Mouse (Mus musculus): ENCODE results near the gene Mettl26. TPM values are rescaled to one million over a fixed set of nuclear protein-coding genes. Genes with fewer than 3 reads are reported as not detected.

The Mettl26 gene
- total RNA-seq, 2 experiments from 2014 or later, result 9.3 to 37.6 TPM

GRCm38 (mm10) chr17:25880196-25880910 is 5.5 kb downstream of the Mettl26 start, which contains the start of gene Wfikkn1:
Wfikkn1 (minus strand) TSS chr17:25880858.
- ATAC-seq (replicated peaks; ENCODE audit: low FRiP score, low TSS enrichment, poor library complexity, severe bottlenecking), result no peak

- ATAC-seq (replicated peaks; ENCODE audit: low FRiP score, low TSS enrichment, poor library complexity, severe bottlenecking), result no peak
Measured at GRCm38 (mm10) chr17:25880913-25881641, 6.2 kb downstream of the Mettl26 start.

- ATAC-seq (replicated peaks; ENCODE audit: low FRiP score, low TSS enrichment, poor library complexity, severe bottlenecking), result no peak
Measured at GRCm38 (mm10) chr17:25881691-25882090, 6.8 kb downstream of the Mettl26 start.

DNA sequence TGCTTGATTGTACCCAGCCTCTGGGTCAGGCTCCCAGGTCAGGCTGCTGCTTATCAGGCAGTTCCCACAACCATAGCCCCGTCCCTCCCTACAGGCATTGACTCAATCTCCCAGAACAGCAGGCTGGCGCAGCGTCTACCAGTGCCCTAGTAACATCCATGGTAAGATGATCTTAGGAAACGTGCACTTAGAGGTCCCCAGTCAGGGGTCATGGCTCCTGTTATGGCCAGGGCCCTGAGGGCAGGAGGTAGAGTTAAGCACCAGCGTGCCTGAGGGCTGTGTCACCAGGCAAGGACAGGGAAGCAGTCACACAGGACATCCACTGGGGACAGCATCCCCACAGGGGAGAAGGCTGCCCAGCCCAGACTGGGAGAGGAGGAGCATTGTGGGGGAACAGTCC is 7.4 kb downstream of the Mettl26 start:
- peak; percentile 43; the same call in 1 of the 2 replicates for ATAC-seq (replicated peaks; ENCODE audit: low FRiP score, low TSS enrichment, poor library complexity, severe bottlenecking)

DNA sequence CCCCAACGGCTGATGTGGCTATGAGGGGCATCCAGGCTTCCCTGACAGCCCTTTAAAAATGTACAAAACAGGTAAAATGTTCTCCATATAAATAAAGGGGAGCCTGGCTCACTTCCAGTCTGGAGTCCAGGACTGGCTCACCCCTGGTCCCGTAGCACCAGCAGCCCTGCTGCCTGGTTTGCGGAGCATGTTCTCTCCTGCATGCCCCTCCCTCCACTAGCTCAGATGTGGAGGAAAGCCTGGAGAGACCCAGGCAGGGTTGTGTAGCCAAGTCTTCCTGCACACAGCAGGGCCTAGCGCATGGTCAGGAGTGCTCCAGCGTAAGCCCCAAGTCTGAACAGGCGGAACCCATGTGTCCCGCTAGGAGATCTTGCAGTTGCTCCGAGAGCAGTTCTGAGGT is 8.4 kb downstream of the Mettl26 start:
- ATAC-seq (replicated peaks; ENCODE audit: low FRiP score, low TSS enrichment, poor library complexity, severe bottlenecking), result no peak

DNA sequence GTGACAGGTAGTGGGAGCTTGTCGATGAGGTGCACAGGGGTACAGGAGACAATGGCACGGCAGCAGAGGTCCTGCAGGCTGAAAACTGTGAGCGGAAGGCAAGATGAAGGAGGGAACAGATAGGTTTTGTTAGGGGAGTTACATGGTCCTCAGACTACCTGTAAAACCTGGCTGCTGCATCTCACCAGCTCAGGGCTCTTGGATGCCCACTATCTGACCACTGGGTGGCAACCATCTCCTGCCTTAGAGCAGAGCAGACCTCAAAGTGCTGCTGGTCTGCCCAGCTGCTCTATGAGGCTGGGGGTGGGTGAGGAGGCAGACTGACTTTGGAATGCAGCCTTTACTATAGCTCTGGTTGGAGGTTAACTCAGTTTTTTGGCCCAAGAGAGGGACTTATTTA is 8.9 kb downstream of the Mettl26 start:
- ATAC-seq (replicated peaks; ENCODE audit: low FRiP score, low TSS enrichment, poor library complexity, severe bottlenecking), result no peak

DNA sequence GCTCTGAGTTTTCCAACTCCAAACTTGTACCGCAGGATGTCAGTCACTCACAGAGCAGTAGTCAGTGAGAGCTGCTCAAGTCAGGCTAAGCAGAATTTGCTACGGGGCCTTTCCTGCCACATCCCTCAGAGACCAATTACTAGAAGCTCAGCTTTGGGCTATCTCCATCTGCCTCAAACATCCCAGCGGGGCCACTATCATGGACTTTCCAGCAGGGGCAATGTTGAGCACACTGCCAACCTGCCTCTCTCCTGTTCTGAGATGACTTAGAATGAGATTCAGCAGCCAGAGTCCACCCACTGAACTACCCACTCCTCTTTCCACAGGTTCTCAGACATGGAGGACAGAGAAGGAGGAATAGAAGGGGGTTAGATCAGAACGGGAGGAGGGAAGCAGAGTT is 10.8 kb downstream of the Mettl26 start:
- ATAC-seq (replicated peaks; ENCODE audit: low FRiP score, low TSS enrichment, poor library complexity, severe bottlenecking), result peak; percentile 54

GRCm38 (mm10) chr17:25886806-25887205 is 11.9 kb downstream of the Mettl26 start:
- no peak for ATAC-seq (replicated peaks; ENCODE audit: low FRiP score, low TSS enrichment, poor library complexity, severe bottlenecking)

DNA sequence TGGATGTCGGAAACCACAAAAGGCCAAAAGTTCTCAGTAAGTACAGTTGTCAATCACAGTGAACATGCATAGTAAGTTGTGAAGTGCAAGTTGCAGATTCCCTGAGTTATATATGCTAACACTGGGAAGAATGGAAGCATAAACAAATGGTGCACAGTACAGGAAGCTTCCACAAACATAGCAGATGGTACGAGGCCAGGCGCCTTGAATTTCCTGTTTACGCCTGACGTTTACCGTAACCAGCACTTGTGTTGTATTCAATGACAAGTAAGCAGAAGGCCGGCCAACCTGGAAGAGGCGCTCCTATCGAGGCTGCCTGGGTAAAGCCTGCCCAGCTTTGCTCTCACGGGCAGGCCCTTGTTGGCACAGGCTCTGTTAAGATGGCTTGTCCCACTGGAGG is 12.6 kb downstream of the Mettl26 start:
- ATAC-seq (replicated peaks; ENCODE audit: low FRiP score, low TSS enrichment, poor library complexity, severe bottlenecking), result no peak

GRCm38 (mm10) chr17:25888837-25889236 is 14.0 kb downstream of the Mettl26 start:
- no peak for ATAC-seq (replicated peaks; ENCODE audit: low FRiP score, low TSS enrichment, poor library complexity, severe bottlenecking)

- peak; percentile 90 for ATAC-seq (replicated peaks; ENCODE audit: low FRiP score, low TSS enrichment, poor library complexity, severe bottlenecking)
Measured at GRCm38 (mm10) chr17:25893975-25894617, 19.2 kb downstream of the Mettl26 start.

DNA sequence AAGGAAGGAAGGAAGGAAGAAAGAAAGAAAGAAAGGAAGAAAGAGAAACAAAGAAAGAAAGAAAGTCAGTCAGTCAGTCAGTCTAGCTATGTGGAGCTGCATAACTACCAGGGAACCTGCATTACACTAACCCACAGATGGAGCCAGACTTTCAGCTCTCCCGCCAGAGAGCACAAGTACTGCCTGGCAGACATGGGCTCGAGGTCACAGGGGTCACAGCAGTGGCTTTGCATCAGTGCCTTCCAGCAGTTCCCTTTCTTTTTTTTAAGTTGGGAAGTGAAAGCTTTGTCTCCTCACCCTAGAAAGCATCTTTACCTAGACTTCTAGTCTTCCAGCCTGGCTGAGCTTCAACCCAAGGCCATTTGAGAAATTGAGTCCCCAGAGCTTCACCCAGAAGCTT is 20.5 kb downstream of the Mettl26 start:
- no peak for ATAC-seq (replicated peaks; ENCODE audit: low FRiP score, low TSS enrichment, poor library complexity, severe bottlenecking)

DNA sequence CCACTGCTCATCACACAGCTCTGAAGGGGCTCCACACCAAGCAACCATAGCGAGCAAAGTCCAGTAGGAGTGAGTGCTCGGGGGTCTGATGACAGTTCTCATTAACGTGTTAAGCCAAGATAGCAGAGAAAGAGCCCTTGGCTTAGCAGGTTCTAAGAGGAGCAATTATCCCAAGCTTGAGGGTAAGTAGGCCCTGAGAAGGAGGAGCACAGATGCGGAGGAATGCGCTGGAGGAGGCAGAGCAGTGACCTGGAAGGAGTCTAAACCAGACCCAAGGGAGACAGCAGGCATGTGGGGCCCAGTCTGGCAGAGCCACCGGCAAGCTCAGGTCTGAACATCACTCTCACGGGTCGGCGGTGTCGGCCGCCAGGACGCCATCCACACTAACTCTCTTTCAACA is 21.0 kb downstream of the Mettl26 start:
- no peak for ATAC-seq (replicated peaks; ENCODE audit: low FRiP score, low TSS enrichment, poor library complexity, severe bottlenecking)

DNA sequence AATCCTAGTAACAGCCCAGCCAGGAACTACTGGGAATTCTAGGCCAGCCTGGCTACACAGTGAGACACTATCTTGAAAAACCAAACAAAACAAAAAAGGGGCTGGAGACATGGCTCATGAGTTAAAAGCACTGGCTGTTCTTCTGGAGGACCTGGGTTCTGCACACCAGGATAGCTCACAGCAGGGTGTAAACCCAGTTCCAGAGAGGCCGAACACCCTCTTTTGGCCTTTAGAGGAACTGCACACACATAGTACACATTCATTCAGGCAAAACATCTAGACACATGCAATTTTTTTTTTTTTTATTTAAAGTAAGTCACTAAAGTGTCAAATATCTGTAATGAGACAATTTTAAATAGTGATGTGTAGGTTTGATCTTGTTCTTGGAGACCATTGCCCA is 25.3 kb downstream of the Mettl26 start:
- ATAC-seq (replicated peaks; ENCODE audit: low FRiP score, low TSS enrichment, poor library complexity, severe bottlenecking), result no peak

DNA sequence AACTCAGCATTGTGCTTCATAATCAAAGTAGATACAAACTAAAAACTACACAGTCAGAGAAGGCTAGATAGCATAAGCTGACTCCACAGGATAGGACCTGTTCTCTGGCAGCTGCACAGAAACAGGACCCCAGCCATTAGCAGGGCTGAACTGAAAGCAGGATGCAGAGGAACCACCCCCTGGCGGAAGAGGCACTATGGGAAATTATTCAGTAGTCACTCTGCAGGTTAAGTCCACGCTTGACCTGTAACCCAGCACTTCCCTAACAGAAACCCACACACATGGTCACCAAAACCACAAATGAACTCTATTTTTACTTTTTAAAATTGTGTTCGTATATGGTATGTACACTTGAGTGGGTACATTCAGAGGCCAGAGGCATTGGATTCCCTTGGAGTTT is 28.2 kb downstream of the Mettl26 start:
- ATAC-seq (replicated peaks; ENCODE audit: low FRiP score, low TSS enrichment, poor library complexity, severe bottlenecking), result no peak

DNA sequence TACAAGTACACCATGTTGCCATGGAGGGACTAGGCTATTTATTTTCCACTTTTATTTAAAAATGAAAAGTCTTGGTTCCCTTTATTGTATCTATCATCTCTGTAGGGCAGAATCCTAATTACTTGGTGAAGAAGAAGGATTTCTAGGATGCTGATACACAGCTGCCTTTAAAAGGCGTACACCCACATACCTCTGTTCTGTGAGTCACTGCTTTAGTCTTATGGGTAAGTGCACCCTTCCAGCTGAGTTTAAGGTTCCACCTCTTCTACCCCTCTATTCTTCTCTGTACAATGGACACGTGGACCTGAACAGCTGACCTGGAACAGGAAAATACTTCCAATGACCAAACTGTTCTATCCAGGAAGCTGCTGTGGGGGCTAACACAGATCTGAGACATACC is 32.8 kb downstream of the Mettl26 start:
- no peak for ATAC-seq (replicated peaks; ENCODE audit: low FRiP score, low TSS enrichment, poor library complexity, severe bottlenecking)

GRCm38 (mm10) chr17:25911816-25912215 is 36.9 kb downstream of the Mettl26 start:
- no peak for ATAC-seq (replicated peaks; ENCODE audit: low FRiP score, low TSS enrichment, poor library complexity, severe bottlenecking)

GRCm38 (mm10) chr17:25913186-25913876 is 38.5 kb downstream of the Mettl26 start:
- ATAC-seq (replicated peaks; ENCODE audit: low FRiP score, low TSS enrichment, poor library complexity, severe bottlenecking), result no peak

GRCm38 (mm10) chr17:25913877-25914275 is 39.0 kb downstream of the Mettl26 start:
- 0 out of 2 replicates have a peak, but pooled peaks have one; percentile 17 for ATAC-seq (replicated peaks; ENCODE audit: low FRiP score, low TSS enrichment, poor library complexity, severe bottlenecking)

DNA sequence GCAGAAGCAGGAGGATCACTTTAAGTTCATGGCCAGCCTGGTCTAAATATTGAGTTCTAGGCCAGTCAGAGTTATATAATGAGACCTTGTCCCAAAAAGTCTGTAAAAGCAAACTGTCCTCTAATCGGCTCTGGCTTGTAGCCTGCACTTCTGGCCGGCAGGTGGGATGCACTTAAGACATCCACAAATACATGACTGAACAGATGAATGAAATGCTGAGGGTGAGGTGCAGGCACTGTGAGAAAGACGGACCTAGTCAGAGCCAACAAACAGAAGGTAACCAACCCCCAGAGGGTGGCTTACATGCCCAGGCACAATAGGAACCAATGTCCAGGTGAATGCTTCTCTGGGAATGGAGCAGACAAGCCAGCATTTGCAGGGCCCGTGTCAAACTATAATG is 39.4 kb downstream of the Mettl26 start:
- no peak for ATAC-seq (replicated peaks; ENCODE audit: low FRiP score, low TSS enrichment, poor library complexity, severe bottlenecking)
